Mouse (Mus musculus) lung, postnatal 0 days (tissue): ENCODE measurements around the gene Hoxd4.

ENCODE experiments used
- CTCF ChIP-seq: IDR thresholded peaks from 2 replicates; pipeline ENCODE4 v1.5.1; 2016; ENCODE audit warnings: antibody characterized with exemption, mild to moderate bottlenecking
- EP300 ChIP-seq: IDR thresholded peaks from 2 replicates; pipeline ENCODE4 v1.6.1; 2016; ENCODE audit warnings: antibody characterized with exemption, mild to moderate bottlenecking, control low read depth

DNA sequence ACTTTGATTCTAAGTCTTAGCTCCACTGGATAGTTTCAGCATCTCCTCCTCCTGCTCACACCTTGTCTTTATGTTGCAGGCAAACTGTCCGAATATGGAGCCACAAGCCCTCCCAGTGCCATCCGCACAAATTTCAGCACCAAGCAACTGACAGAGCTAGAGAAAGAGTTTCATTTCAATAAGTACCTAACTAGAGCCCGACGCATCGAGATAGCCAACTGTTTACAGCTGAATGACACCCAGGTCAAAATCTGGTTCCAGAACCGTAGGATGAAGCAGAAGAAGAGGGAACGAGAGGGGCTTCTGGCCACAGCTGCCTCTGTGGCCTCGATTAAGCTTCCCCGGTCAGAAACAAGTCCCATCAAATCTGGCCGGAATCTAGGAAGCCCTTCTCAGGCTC lies 52.2 kb downstream of the Hoxd4 start:
- no peak for TF ChIP-seq CTCF
- TF ChIP-seq EP300 = no peak
